Mouse (Mus musculus) kidney, postnatal 4 days (tissue): ENCODE measurements at regions not wholly inside any gene's neighbourhood (a gene's known extent, or its start where the extent isn't known, plus 50 kb on each side); places are given as distances from the start of the nearest gene placed in this dataset.
A peak's percentile ranks its signal among the peaks of the same experiment; 100 is the strongest.
"Not testable (repeated sequence)": the region's sequence is repeated elsewhere in the genome, so short reads cannot be mapped to it uniquely, and the experiment has no call there.

Source experiments
- DNase-seq, 2 experiments: peaks; one replicate each; pipeline ENCODE4 v3.0.0; 2021; ENCODE audit warnings: mixed read lengths in 2 of 2

DNA sequence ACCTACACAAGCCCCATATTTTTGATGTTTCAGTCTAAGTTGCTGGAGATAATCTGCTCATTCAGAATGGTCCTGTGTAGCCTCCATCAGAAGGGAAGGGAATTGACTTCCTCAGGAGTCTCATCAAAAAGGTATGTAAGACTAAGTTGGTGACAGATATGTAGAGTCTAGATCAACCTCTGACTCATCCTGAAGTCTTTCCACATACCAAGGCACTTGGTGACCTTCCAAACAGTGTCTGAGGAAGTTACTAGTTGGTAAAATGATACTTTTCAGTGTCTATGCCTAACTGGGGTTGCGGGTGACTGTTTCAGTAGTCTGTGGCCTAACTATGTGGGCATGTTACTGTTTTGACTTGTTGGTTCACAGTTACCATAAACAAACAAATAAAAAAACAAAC lies 133.0 kb upstream of the Plcb4 start:
- no peak for DNase-seq

DNA sequence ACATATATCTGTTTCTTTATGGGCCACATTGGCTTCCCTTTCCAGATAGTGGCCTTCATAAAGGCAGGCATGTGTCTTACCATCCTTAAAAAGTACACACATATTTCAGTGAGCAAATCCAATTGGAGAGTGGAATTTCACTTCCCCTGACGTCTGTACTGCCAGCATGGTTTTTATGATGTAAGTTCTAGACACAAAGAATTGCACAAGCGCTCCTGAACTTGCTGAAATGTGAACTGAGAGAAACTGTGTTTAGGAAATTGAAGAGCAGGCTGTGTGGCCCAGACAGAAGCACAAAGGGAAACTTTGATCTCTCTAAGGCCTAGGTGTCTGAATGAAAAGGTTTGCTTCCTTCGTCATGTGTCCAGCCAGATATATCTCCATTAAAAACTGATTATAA lies 129.2 kb upstream of the Plcb4 start:
- no peak for DNase-seq

DNA sequence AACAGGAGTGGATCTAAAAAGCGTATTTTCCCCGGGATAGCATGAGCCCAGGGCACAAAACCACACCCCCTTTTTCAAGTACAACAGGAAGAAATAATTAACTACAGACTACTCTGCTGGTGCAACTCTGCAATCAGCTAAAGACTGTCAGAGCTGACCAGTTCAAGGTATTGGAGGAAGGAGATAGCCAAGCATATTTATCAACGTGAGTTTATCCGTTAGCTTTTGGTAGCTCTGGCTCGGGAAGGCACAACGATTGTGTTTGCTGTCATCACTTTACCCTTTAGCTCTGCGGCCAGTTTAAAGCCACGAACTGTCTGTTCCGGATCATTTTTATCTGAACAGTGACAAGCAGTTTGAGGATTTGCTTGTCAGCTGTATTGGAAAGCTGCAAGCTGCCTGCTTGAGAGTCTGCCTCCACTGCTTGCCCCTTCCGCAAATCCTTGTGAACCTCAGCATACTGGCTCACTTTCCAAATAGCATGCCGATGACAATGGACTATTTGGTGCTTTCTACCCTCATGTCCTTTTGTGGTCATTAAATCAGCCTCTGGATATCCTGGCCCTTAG lies 122.4 kb upstream of the Plcb4 start:
- peak in 1 of 2 experiments; percentile 5 for DNase-seq

DNA sequence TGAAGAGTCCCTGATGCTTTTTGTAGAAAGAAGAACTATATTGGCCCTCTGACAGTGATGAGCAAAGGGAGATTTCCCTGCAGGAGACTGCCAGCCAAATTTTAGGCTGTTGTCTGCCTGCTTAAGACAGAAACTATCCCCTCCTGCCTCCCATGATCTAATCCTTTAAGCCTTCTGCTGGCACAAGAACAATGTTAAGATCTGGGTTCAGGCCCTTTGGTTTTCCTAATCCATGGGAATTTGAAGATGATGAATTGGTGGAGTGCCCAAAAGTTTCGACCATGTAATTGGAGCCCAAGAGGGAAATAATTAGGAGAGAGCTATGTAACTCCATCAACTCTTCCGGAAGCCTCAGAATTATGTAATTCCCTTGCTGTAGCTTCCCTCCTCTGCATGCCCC lies 120.8 kb upstream of the Plcb4 start:
- DNase-seq: no peak

DNA sequence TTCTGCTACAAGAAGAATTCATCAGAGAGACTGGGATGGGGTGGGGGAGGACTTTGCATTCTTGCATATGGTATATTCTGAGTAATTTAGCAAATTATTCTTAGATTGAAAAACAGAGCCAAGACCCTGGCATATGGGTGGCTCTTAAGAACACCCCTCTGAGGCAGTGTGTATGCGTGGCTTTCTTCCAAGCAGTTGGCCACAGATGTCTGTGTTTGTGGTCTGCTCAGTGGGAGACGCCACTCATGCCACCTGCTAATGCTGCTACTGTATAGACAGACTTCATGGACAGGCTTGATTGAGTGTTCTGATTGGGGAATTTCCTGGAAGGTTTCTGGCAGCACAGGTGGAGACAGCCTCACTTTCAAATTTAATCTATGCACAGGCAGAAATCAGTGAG lies 117.8 kb upstream of the Plcb4 start:
- DNase-seq: no peak

DNA sequence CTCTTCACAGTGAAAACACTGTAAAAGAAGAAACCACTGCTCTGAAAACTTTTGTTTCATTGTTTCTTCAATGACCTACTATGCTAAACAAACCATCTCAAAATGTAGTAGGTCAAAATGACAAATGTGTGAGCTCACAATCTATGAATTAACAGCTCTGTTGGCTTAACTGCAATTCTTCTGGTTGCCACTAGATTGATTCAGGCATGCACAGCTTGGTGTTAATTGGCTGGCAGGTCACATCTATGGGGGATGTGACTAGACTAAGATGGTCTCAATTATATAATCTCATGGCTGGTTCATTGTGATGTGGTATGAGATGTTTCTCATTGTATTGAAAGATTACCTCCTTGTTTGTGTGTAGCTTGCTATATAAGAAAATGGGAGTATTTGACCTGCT lies 116.9 kb upstream of the Plcb4 start:
- no peak for DNase-seq

DNA sequence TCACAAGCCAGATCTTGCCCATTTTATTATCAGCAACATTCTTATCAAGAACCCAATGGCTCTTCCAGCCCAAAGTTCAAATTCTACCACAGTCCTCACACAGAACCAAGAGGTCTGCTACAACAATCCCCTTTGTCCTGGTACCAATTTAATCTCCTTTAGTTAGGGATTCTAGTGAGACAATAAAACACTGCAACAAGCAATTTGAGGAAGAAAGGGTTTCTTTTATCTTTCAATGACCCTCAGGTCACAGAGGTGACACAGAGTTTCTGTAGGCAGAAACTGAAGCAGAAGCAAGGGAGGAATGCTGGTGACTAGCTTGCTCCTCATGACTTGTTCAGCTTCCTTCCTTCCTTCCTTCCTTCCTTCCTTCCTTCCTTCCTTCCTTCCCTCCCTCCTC lies 113.9 kb upstream of the Plcb4 start:
- no peak for DNase-seq

DNA sequence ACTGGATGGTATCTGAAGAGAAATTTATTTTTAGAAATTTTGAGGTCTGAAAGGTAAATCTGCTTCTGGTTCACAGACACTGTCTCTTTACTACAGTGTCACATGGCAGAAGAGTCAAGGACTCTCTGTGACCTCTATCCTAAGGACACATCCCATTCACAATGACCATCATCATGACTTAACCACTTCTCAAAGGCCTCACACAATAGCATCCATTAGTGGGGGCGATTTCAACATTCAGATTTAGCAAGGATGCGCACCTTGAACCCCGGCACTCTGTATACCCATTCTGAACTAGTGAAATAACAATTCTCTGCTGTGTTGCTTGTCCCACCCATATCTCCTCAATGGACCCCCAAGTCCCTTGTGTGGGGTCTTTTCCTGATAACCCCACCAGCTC lies 110.8 kb upstream of the Plcb4 start:
- no peak for DNase-seq

DNA sequence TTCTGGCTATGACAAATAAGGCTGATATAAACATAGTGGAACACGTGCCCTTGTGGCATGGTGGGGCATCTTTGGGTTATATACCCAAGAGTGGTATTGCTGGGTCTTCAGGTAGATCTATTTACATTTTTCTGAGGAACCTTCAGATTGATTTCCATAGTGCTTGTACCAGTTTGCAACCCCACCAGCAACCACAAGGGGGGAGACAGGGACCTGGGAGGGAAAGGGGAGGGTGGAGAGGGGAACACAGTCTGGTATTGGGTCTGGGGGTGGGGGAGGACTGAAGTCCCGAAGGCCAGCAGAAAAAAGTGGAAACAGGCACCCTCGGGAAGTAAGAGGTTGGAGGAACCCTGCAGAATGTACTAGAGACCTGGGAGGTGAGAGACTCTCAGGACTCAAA lies 105.8 kb upstream of the Plcb4 start:
- peak; percentile 17 to 31 for DNase-seq

DNA sequence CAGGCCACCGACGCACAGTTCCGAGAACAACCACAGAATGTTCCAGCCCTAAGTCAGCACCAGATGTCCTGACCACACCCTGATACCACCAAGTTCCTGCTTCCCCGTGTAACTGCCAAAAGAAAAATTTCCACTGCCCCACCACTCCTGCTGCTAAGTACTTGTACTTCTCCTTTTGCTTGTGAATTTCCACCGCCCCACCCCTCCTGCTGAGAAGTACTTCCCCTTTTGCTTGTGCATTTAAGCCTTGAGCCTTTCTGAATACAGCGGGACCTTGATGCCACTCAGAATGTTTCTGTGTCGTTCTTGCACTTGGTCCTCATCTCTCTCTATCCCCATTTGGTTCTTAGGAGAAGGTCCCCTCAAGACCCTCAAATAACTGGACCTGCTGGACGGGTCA lies 100.8 kb upstream of the Plcb4 start:
- DNase-seq: not testable (repeated sequence)

DNA sequence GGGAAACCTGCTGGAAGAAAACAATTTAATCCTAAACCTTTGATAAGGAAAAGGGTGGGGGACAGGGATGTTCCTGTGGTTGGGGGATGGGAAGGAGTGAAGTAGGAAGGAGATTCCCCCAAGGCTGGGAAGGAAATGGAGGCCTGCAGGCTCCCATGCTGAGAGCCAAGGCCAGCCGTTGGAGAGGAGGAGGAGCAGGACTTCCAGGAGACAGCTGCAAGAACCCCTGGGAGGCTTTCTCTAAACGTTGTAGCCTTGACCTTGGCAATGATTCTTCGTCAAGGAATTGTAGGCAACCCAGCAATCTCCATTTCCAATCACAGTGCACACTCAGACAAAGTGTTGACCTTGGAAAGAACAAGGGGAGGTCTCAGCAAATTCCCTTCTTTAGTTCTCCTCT lies 99.5 kb upstream of the Plcb4 start:
- no peak for DNase-seq

DNA sequence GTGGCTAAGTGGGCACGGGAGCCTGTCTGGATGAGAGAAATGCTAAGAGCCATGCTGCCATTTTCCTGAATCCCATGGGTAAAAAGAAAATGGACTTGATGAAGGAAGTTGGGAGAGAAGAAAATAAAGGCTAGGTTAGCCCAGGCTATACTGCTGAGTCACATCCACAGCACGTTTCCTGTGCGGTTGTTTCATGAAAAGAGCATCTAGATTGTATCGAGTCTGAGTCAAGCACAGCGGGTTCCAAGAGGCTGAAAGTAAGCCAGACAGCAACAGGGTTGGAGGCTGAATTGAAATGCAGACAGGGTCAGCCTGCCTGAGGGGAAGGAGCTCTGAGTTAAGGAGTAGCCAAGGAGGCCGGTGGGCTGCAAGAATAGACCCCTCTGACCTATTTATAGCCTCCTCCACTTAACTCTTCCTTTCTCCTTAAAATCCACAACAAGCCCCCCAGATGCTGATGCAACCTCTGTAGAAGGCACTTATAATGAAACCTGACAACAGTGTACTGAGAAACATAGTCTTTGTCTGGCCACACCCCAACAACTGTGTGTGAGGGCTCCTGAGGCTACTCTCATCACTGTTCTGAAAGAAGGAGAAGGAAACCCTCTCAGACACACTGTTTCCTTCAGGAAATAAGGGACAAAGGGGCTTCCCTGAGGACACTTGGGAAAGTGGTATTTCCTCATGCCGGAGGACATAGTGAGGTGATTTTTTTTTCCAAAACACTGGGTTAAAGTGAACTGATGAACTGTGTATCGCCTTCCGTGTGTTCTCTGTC lies 98.7 kb upstream of the Plcb4 start:
- DNase-seq: peak in 1 of 2 experiments; percentile 8

DNA sequence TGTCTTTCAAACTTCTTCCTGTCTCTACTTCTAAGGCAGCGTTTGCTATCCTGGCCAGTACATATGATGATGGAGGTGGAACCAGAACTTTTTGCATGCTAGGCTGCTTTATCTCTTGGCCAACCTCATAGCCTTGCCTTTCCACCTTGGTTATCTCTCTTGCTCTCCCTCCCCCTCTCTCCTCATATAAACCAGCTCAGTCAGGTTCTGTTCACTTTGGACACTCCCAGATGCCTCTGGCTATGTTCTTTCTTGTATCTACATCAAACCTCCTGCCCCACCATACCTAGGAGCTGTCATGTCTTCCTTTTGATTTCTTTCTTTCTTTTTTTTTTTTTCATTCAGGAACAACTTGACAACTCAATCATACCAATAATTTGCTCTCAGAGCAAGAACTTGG lies 98.0 kb upstream of the Plcb4 start:
- no peak for DNase-seq

DNA sequence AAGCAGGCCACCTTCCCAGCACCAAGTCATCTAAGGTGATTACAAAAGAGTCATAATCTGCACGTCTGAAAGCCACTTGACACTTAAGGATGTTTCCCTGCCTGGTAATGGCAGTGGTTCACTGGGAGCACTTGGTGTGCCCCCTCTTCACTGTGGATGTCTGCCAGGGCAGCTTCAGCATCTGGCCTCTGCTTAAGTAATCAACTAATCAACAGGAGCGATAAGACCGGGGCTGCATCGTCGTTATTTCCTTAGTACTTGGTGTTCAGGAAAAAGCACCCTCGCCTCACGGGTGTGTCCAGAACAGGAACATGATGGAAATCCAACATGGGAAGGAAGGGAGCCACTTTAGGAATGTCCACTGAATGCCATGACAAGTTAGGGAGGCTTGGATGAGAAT lies 97.1 kb upstream of the Plcb4 start:
- peak in 1 of 2 experiments; percentile 17 for DNase-seq

DNA sequence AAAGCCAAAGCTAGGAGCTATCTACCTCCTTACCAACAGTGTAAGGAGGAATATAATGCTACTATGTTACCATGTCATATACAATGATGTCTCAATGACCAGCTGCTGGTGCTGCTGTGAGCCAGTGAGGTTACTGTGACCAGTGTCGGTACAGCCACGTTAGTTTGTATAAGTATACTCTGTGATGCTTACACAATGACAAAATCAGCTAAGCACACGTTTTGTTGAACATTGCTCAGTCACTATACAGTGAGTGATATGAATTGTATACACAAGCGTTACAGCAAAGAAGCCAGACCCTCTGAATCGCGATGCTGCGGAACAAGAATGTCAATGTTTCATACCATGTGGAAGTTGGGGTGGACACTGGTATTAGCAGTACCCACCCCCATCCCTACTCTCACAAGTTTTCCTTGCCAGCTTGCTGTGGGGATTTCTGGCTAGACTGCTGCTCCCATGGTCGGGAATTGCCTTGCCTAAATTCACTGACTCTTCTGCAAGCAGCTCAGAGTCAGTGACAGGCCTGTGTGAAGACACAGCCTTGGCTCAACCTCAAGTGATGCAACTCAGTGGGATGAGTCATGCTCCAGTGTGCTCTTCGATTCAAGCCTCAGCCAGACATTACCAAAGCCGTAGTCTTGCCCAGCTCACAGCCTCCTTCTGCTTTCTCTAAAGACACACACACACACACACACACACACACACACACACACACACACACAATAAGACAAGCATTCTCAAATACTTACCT lies 96.5 kb upstream of the Plcb4 start:
- DNase-seq: peak; percentile 9 to 19

DNA sequence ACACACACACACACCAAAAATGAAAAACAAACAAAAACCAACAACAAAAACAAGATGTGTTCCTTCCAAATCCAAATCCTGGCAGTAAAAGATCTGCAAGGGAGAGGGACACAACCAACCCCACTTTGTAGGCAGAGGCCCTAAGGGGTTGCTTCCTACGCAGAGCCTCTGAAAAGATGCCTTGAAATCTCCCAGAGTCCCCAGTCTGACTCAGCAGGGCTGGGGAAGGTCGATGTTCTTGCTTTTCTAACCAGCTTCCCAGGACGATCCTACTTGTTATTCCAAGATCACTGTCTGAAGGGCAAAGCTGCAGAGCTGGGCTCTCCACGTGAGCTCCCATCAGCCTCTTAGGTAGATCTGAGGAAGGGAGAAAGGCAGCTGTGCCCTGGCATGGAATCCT lies 94.6 kb upstream of the Plcb4 start:
- DNase-seq: no peak

DNA sequence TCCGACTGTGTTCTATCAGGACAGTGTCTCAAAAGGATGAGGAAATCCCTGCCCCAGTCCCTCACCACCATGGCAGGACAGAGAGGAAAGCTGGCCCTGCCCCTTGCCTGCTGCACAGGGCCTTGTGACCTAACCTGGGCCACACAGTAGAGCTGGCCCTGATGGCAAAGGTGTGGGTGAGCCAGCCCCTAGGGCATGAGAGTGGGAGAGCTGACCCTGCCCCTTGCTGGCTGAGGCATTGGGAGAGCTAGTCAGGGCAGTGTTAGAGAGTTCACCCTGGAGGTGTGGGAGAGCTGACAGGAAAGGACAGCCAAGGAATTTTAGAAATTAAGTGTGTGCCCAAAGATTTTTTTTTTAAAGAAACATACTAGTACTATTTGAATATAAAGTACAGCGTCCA lies 90.5 kb upstream of the Plcb4 start:
- DNase-seq: no peak

DNA sequence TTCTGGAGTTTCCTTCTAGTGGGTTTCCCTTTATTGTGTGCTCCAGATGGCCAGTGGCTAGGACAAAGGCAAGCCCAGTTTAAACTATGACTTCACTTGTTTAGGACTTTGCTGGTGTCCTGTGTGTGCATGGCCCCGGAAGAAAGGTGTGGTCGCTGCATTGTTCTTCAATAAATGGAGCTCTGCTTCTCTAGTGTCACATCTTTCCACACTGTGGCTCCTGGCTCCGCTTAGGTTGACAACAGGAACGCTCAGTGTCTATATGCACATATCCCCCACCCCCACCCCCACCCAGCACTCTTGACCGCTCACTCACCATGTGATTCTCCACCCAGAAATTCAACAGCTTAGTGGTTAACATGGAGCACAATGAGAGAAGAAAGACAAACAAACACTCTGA lies 87.2 kb upstream of the Plcb4 start:
- DNase-seq: no peak

DNA sequence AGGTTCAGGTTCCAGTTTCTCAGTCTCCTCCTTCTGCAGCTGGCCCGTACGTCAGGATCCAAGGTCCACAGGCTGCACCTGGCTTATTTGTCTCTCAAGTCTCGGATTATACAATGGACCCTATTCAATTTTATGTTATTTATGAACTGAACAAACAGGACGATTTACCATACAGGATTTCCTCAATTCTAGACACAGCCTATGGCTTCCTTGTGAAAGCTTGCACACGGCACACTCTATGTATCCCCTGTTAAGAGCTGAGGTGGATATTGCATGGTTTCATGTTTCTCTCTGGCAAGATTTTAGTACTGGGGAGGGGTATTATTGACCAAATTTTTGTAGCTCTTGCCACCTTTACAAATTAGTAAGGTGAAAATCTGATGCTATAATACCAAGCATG lies 81.6 kb upstream of the Plcb4 start:
- DNase-seq: no peak

DNA sequence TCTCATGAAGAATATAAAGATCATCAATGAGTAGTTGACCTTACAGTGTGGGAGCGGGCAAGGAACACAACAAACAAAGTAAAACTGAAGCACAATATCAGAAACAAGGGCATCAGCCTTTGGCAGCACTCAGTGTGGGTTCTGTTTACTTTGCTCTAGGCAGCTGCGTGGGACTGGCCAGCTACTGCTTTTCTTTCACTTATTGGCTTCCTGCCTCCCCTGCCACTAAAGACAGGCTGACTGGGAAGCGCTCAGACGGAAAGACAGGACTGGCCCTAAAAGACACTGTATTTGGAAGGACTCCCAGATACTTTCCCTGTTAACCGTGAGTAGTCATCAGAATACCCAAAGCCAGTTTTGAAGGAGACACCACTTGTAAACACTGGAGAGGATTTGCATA lies 80.7 kb upstream of the Plcb4 start:
- DNase-seq: peak; percentile 33 to 52

DNA sequence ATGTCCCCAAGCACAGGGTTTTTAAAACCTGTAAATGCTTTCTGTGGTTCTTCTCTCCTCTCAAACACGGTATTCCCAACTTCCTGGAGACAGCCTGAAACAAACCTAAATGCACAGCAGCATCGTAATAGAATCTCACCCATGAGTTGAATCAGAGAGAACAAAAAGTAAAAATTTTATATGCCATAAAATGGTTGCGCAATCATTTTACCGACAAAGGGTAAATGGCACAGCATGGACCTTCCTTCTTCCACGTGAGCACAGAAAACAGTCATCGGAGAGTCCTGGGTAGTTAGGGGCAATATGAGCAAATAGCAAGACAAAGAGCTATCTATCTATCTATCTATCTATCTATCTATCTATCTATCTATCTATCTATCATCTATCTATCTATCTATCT lies 79.3 kb upstream of the Plcb4 start:
- DNase-seq: no peak

DNA sequence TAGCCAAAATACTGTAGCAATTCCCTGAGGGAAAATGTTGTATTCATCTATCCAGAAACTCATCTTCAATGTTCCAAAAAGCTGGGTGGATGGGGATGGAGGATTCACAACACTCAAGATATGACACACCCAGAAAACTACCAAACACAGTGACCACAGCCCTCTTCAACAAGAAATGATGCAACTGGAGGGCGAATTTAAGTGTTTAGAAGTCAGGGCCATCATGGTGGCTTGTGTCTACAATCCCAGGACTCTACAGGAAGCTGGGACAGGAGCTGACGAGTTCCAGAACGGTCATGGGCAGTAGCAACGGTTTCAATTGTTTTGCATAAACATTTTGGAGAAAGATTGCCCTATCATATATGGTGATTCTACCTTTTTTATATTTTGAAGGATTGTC lies 78.8 kb upstream of the Plcb4 start:
- no peak for DNase-seq

DNA sequence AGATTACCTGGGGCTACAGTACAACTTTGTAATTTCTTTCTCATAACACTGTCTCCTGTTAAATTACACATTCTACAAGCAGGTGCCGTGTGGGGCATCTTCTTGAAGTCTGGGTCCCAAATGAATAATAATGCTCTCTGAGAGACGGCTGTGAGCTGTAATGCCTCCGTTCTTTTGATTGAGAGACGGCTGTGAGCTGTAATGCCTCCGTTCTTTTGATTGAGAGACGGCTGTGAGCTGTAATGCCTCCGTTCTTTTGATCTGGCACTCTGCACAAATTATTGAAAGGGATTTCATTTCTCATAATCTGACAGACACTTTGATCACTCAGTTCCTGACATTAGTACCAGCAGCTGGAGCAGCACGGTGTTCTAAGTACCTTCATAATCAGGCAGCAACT lies 76.5 kb upstream of the Plcb4 start:
- no peak for DNase-seq

DNA sequence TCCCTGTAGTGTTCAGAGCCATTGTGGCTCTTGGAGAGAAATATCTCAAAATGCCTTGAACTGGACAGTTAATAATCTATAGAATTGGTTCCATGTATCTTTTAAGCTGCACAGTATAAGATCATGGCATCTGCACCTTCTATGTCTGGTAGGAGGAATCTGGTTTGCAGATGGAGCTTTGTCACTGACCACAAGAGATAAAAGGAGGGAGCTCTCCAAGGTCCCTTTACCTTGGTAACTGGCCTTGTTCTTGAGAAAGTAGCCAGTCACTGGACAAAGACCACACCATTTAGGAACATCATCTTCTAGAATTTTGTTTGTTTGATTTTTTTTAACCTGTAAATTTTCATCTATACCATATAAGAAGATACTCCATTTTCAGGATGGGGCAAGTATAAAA lies 52.5 kb upstream of the Plcb4 start:
- DNase-seq: no peak
